Mouse (Mus musculus) cortical plate, adult 2 months (tissue): ENCODE measurements around the gene Slc4a1. TPM values are rescaled to one million over a fixed set of nuclear protein-coding genes. Genes with fewer than 3 reads are reported as not detected.

Experiments
- H3K27ac ChIP-seq: fragments of 200-500 bp; 2 replicates; pipeline ENCODE4 v1.5.1; 2012; ENCODE audit warnings: low read length, control low read depth, inconsistent platforms; ENCODE audit not compliant: insufficient read depth
- H3K4me1 ChIP-seq: fragments of 200-500 bp; 2 replicates; pipeline ENCODE4 v1.6.1; 2011; ENCODE audit warnings: low read length; ENCODE audit not compliant: control insufficient read depth, insufficient read depth
- H3K4me3 ChIP-seq: fragments of 200-500 bp; 2 replicates; pipeline ENCODE4 v1.5.1; 2011; ENCODE audit warnings: mild to moderate bottlenecking, low read length, control low read depth; ENCODE audit not compliant: insufficient read depth
- CTCF ChIP-seq: fragments of 200-500 bp; IDR thresholded peaks from 2 replicates; pipeline ENCODE4 v1.5.1; 2011; ENCODE audit warnings: mild to moderate bottlenecking, control low read depth, low read length; ENCODE audit not compliant: insufficient read depth; ENCODE audit errors: extremely low read depth
- POLR2A ChIP-seq: fragments of 200-500 bp; IDR thresholded peaks from 2 replicates; pipeline ENCODE4 v1.6.1; 2011; ENCODE audit warnings: mild to moderate bottlenecking, low read length, control low read depth; ENCODE audit not compliant: insufficient read depth; ENCODE audit errors: extremely low read depth
- polyA plus RNA-seq: library from polyadenylated mRNA; depleted of rRNA; stranded (reverse); fragments of >200 nt; gene quantifications from 2 replicates; pipeline ENCODE4 v1.2.3, GENCODE M21; 2012

The Slc4a1 gene
- polyA plus RNA-seq, 1 experiment = 0.04 TPM

DNA sequence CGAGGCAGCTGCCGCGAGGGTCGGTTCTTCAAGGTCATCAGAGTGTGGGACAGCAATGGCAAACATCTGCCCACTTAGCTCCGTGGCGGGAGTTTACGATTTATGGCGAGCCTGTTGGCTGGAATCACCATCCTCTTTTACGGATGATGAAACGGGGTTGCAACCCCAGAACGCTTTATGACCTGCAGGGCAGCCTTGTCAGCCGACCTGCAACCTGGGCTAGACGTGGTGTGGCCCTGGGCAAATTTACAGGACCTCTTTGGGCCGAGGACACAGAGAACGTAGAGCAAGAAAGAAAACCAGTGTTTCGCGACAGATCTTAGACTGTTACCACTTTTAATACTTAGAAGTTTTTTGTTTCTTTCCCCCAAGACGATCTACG, 41.8 kb upstream of the Slc4a1 start, which contains the start of gene Slc25a39:
Gene Slc25a39, minus strand, starts transcription at position 113 of the 382 bp plus-strand sequence.
- 0 out of 2 replicates have a peak, but pooled peaks cover 2% of the 10 kb centered on the region for H3K4me1 ChIP-seq
- peak within 1 kb of the TSS; percentile 76 for H3K4me3 ChIP-seq
- peak within 1 kb of the TSS; percentile 74 for H3K27ac ChIP-seq
- TF ChIP-seq CTCF (no peak), POLR2A (no peak)

GRCm38 (mm10) chr11:102406900-102407833, 41.2 kb upstream of the Slc4a1 start:
- H3K27ac ChIP-seq = peak overlapping the region; percentile 74
- H3K4me1 ChIP-seq = 0 out of 2 replicates have a peak, but pooled peaks cover 2% of the 10 kb centered on the region
- H3K4me3 ChIP-seq = peak overlapping the region; percentile 76
- TF ChIP-seq CTCF = no peak
- 0 out of 2 replicates have a peak, but pooled peaks have one; percentile 27 for TF ChIP-seq POLR2A

- TF ChIP-seq CTCF = no peak
- TF ChIP-seq POLR2A = no peak
- Histone ChIP-seq H3K27ac (no peak overlapping the region), H3K4me1 (0 out of 2 replicates have a peak, but pooled peaks cover 2% of the 10 kb centered on the region), H3K4me3 (peak overlapping the region; percentile 76)
Observed at GRCm38 (mm10) chr11:102406401-102406800, 40.4 kb upstream of the Slc4a1 start.

- H3K27ac ChIP-seq = no peak overlapping the region
- no peak for TF ChIP-seq CTCF
- TF ChIP-seq POLR2A = no peak
- H3K4me3 ChIP-seq = peak overlapping the region; percentile 76; the same call in 1 of the 2 replicates
- H3K4me1 ChIP-seq = peaks cover 3% of the 10 kb centered on the region; the same call in 1 of the 2 replicates
Observed at GRCm38 (mm10) chr11:102405544-102406285, 39.7 kb upstream of the Slc4a1 start.

DNA sequence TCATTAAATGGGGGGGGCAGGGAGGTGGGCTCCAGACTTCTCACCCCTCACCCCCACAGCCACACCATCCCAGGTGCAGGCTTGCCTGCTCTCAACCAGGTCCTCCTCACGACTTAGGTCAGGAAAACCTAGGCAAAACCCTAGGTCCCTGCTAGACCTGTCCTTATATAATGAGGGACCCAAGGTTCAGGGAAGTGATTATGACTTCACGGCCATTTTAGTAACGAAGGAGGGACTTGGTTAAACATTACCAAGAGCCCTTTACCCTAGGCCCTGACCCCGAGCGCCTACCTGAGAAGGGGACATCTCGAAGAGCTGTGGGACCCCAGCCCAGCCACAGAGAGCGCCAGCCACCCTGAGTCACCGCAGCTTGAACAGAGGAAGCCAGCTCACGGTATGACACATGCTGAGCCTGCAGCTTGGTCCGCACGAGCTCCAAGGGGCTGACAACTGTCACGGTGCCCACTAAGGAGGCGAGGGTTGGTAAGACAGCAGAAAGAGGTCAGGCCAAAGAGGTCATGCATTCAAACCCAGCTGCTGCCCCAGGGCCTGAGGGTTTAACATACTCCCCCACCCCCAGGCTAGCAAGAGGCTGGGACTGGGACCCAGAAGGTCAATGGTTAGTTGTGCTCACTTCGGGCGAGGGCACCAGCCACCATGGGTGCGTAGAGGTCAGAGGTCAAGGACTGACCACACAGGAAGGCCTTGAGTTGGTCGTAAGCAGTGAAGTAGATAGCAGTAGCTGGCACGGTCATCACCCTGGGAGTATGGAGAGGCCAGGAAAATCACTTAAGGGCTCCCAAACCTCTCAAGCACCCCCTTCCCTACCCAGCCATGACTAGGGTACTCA, 38.4 kb upstream of the Slc4a1 start:
- TF ChIP-seq CTCF = no peak

GRCm38 (mm10) chr11:102403657-102404056, 37.7 kb upstream of the Slc4a1 start:
- Histone ChIP-seq H3K4me3 (no peak overlapping the region), H3K4me1 (peaks cover 3% of the 10 kb centered on the region; the same call in 1 of the 2 replicates), H3K27ac (no peak overlapping the region)
- TF ChIP-seq CTCF (no peak), POLR2A (no peak)

More for the DNA sequence above, 38.4 kb upstream of the Slc4a1 start:
- Histone ChIP-seq H3K4me1 (peaks cover 3% of the 10 kb centered on the region; the same call in 1 of the 2 replicates), H3K4me3 (no peak overlapping the region), H3K27ac (no peak overlapping the region)

DNA sequence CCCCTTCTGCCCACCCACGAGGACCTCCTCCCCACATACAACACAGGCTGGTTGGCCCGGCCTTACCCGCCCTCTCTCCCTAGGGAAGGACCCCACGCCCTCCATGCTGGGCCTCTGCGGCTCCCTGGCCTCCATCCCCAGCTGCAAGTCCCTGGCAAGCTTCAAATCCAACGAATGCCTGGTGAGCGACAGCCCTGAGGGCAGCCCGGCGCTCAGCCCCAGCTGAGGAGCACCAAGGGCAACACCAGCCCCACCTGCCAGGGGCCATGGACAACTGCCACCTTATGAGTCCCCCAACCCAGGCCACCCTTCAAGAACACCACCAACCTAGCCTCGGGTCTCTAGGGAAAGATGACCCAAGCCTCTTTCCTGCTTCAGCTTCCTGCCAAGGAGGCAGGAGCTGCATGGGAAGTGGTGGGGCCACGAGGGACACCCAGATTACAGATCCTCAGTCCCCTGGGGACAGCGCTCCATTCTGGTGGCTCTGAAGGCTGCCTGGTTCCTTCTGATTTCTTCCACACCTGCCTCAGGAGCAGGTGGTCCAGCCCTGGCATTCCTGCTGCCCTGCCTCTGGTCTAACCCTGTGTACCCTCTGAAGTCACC, 36.0 kb upstream of the Slc4a1 start:
- Histone ChIP-seq H3K4me1 (peaks cover 8% of the 10 kb centered on the region), H3K27ac (no peak overlapping the region), H3K4me3 (no peak overlapping the region)
- TF ChIP-seq POLR2A = 0 out of 2 replicates have a peak, but pooled peaks have one; percentile 26
- TF ChIP-seq CTCF = no peak

DNA sequence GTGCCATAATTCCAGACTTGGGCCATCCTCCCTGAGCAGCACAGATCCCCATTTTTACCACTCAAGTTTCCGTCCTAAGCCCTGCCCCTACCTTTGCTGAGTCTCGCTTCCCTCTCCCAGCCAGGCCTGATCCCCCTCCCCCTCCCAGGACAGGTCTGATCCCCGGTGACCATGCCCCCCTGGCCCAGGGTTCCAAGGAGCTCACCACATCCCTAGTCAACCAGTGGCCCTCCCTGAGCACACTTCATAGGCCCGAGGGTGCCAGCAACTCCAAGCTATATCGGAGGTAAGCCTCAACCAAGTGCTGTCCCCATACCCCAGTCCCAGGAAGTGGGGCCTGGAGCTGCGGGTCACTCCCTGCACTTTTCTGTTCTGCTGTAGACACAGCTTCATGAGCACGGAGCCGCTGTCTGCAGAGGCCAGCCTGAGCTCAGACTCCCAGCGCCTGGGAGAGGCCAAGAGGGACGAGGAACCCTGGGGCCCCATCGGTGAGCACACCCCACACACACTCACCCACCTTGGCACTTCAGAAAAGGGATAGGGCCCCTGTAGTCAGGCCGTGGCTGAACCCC, 34.6 kb upstream of the Slc4a1 start:
- H3K4me3 ChIP-seq = no peak overlapping the region
- no peak for TF ChIP-seq CTCF
- 0 out of 2 replicates have a peak, but pooled peaks have one; percentile 12 for TF ChIP-seq POLR2A
- no peak overlapping the region for H3K27ac ChIP-seq
- H3K4me1 ChIP-seq = peaks cover 8% of the 10 kb centered on the region
